Mouse (Mus musculus): ENCODE measurements at regions not wholly inside any gene's neighbourhood (a gene's known extent, or its start where the extent isn't known, plus 50 kb on each side); places are given as distances from the start of the nearest gene placed in this dataset.

DNA sequence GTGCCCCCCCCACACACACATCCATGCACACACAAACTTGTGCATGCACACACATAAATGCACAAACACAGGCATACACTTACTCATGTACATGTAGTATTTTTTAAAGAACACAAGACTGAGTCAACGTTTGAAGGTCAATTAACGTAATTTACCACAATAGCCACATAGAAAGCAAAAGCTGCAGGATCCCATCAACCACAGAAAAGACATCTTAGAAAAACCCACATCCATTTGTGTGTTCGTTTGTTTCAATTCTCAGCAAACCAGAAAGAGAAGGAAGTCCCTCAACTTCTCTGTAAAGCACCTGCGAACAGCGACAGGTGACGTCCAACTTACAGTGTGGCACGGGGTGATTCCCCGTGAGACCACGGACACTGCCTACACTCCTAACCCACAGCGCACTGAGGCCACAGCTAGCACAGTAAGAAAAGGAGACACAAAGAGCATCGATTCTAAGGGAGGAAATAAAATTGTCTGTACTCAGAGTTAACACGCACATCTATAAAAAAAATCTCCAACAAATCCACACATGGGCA lies 53.8 kb downstream of the Dio3 start:
- DNase-seq (ENCODE audit: low spot score in 2 of 2) = no peak

- DNase-seq (ENCODE audit: low spot score in 2 of 2) = no peak
These were observed 55.7 kb downstream of the Dio3 start for GRCm38 (mm10) chr12:110334609-110335008.

GRCm38 (mm10) chr12:110344280-110344827 lies 65.5 kb downstream of the Dio3 start:
- DNase-seq (ENCODE audit: low spot score in 2 of 2) = no peak

GRCm38 (mm10) chr12:110349621-110350020 lies 70.8 kb downstream of the Dio3 start:
- DNase-seq (ENCODE audit: low spot score in 2 of 2) = no peak

GRCm38 (mm10) chr12:110355851-110356250 lies 77.0 kb downstream of the Dio3 start:
- DNase-seq (ENCODE audit: low spot score in 2 of 2) = no peak

- DNase-seq (ENCODE audit: low spot score in 2 of 2) = no peak
These were observed 79.8 kb upstream of the Ppp2r5c start for GRCm38 (mm10) chr12:110367102-110367501.

DNA sequence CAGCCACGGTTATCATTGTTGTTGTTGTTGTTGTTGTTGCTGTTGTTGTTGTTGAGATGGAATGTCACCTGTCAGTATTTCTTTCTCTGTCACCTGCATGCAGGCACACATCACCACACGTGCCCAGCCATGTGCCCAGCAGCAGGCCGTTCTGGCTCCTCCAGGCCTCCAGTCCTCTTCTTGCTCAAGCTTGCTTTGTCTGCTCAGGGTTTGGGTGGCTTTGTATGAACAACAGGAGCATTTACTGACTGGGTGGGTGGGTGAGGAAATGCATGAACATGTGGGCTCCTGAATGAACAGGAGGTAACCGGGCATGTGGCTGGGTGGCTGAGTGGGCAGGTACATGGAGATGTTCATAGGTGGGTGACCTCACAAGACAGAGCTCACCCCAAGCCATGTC lies 79.1 kb upstream of the Ppp2r5c start:
- no peak for DNase-seq (ENCODE audit: low spot score in 2 of 2)

DNA sequence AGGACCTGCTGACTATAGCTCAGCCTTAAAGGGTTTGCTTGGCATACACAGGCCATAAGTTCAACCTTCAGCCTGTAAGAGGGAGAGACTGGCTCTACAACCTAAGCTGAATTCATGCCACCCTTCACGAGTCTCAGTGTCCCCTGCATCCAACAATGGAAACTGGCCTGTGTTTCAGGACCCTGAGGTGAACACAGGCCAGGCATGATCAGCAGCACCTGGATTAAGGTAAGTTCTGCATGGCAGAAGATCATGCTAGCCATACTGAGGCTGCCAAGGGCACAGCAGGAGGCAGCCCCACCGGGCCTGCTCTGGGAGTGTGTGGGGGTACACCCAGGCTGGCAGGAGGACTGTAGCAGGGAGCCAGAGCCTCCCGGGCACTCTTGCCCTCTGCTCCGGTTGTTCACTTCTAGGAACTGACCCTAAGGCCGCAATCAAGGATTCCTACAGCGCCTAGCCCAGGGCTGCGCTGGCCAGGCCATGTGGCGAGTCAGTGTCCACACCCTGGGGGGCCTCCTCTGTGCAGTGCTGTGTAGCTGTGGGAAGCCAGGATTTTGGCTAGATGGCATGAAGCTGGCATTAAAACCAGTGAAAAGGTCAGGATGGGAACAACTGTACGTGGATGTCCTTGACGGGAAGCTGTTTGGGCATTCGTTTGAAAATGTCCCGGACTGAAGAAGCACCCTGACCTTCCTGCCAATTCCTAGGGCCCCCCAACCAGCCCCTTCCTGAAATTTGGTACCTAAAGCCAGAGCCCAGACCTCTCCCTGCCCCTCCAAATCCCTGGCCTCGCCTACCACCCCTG lies 74.8 kb upstream of the Ppp2r5c start:
- DNase-seq (ENCODE audit: low spot score in 2 of 2) = no peak

DNA sequence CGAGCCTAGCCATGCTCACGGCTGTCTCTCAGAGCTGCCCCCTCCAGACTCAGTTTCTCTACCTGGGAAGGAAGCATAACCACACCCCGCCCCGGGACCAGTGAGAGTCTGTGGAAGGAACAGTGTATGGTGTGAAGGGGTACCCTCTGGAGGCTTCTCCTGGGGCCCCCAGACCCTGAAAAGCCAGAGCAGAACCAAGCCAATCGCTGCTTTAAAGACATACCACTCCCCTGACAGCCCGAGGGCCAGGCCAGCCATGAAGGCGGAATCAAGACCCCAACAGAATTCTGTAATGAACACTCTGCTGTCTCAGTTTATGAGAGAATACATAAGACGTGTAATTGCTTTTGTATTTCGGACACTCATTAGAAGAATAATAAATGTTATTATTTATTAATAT lies 73.9 kb upstream of the Ppp2r5c start:
- no peak for DNase-seq (ENCODE audit: low spot score in 2 of 2)

GRCm38 (mm10) chr12:110373408-110374065 lies 73.4 kb upstream of the Ppp2r5c start:
- DNase-seq (ENCODE audit: low spot score in 2 of 2) = peak; percentile 84 to 86

DNA sequence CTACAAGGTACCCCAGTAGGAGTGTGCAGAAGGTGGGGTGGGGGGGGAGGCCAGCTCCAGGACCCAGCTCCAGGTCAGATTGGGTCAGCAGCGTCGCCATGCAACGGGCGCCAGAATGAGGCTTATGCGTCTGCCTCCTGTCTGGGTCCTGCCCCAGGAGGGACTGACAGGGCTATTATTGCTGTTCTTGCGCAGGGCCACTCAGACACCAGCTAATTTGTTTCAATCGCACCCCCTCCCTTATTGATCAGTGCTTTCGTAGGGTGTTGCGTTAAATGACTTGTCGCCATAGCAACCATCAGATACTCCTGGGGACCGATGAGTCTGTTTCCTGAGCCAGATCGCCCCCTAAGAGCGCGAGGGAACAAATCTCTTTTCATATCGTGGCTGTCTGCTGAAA lies 71.8 kb upstream of the Ppp2r5c start:
- DNase-seq (ENCODE audit: low spot score in 2 of 2) = no peak

DNA sequence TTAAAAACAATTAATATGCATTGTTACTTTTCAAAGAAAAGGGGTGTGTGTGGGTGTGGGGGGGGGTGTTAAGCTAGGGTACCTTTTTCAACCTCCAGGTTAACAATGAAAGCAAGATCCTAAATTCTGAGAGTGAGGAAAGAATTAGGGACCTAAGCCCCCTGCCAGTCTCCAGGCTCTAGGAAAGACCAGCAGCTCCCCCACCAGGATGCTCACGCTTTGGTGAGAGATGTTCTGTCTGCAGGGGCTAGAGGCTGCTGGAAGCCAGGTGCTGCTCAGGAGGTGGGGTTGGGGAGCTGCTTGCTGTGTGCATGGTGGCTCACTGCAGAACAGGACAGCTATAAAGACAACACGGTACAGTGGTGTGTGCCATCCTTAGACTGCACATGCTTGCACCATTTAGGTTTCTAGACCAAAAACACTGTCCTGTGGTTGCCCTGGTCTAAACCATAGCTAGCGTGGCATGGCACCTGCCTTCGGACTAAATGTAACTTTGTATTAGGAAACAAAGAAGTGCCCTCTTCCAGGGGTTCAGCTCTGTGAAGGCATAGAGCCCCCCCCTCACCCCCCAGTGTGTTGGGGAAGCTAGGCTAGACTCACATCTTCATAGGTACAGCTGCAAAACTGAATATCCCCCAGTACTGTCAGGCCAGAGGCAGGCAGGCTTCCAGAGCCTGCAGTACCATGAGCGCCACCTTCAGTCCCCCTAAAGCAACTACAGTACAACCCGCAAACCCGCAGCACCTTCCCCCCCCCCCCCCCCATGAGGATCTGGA lies 70.7 kb upstream of the Ppp2r5c start:
- no peak for DNase-seq (ENCODE audit: low spot score in 2 of 2)

DNA sequence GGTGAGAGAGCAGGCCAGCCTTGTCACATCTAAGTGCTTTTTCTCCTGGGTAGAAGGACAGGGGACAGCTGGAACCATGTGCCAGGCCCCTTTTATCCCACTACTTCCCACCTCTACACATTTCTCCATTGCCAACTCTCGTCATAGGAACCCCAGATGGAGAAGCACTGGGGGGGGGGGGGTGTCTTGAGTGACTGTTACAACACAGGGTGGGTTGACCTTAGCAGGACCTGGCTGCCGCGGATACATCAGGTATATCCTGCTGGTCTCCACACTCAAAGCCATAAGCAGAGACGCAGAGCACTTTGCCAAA lies 70.1 kb upstream of the Ppp2r5c start:
- DNase-seq (ENCODE audit: low spot score in 2 of 2) = no peak

DNA sequence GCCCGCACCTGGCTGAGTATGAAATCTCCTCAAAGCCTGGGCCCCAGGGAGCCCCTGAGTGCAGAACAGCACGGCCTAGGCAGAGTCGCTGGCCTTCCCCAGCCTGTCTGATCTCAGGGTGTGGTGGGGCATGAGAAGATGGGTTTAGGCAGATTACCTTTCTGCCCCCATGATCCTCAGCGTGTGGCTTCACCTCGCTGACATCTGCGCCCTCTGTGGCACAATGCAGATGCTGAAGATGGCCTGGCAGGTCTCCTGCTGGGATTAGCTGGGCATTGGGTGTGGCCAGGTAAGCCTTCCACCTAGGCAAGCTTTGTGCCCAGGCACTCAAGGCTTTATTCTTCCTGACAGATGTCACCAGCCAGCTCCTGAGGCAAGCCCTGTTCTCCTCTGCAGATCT lies 69.6 kb upstream of the Ppp2r5c start:
- no peak for DNase-seq (ENCODE audit: low spot score in 2 of 2)

DNA sequence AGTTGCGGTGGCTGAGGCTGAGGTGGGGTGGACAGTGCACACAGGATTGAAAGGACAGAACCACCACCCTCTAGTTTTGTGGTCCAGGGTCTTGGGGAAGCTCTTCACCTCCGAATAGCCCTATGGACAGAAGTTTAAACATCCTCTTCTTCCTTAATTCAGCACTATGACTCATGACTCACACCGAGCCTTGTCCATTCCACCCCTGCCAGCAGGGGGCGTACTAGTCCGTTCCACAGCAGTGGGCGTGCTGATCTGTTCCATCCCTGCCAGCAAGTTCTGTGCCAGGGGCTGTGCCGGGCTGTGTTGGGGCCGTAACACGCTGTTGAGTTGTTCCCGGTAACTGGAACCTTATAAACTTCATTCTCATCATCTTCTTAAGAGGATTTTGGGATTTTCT lies 69.2 kb upstream of the Ppp2r5c start:
- DNase-seq (ENCODE audit: low spot score in 2 of 2) = peak; percentile 44 to 57

GRCm38 (mm10) chr12:110378302-110378701 lies 68.6 kb upstream of the Ppp2r5c start:
- DNase-seq (ENCODE audit: low spot score in 2 of 2) = no peak

DNA sequence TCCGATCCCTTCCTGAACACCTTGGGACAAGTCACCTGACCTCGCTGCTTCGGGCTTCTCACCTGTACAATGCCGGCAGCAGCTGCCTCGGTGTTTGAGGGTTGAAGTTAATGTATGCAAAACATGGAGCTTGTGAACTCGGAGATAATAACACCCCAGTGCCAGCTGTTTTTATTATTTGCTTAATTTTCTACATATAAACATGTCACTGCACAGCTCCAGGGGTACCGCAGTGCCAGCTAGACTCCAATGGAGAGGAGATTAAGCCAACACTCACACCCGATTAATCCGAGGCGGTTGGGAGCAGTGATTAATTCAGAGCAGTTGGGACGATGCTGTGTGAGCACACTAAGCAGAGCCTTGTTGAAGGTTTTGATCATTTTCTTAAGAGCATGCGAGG lies 67.2 kb upstream of the Ppp2r5c start:
- DNase-seq (ENCODE audit: low spot score in 2 of 2) = no peak

DNA sequence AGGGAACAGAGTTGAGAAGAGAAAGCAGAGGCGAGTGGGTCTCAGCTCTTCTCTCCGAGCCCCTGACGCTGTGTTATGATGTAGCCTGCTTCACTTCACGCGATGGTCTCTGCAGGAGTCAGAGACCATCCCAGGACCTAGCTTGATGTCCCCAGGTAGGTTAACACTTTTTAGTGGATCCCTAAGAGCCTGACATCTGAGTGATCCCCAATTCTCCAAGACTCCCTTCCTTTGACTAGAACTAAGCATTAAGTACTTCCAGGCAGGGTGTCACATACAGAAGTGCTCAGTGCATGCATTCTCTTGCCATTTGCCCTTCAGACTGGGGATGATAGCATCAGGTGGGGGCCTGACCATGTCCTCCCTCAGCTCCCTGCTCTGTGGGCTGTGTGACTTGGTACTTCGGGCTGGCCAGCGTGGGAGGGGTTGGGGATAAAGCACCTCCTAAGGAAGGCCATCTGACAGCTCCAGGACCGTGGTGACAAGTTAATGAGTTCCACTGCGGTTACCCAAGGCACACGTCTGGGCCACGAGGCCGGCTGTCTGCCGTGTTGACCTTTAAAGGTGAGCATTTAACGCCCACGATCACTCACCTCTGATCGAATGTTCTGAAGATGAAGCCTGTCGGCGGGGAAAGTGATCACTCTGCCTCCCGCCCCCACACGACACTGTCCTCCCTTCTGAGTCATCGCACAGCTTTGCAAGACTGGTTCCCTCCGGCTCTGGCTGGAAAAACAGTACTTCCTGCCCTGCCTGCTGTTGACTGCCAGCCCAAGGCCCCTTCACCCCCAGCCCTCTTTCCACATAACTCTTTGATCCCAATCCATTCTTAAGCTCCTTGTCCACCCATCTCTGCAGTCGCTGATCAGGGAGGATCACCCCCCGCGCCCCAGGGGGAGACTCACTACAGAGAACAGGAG lies 65.8 kb upstream of the Ppp2r5c start:
- peak in 1 of 2 experiments; percentile 38 for DNase-seq (ENCODE audit: low spot score in 2 of 2)

DNA sequence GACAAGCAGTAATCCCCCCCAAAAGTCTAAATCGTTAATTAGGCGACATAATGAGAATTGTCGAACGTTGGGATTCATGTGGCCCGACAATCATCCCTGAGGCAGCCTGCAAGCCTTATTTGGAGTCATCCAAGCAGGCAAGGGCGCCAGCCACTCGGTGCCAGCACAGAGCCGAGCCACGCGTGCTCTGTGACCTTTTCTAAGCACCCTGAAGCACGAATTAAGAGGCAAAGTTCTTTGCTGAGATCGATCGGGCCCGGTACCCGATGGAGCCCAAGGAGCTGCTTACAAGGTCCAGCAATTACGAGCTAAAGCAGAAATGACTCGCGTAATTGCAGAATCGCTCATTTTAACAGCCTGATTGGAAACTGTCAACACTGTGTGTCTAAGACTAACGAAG lies 61.9 kb upstream of the Ppp2r5c start:
- no peak for DNase-seq (ENCODE audit: low spot score in 2 of 2)

- DNase-seq (ENCODE audit: low spot score in 2 of 2) = no peak
These were observed 60.9 kb upstream of the Ppp2r5c start for GRCm38 (mm10) chr12:110385801-110386599.
